Mouse (Mus musculus) forebrain, embryonic 11.5 days (tissue): Measurements from ENCODE around the gene Pttg1. TPM values are rescaled to one million over a fixed set of nuclear protein-coding genes. Genes with fewer than 3 reads are reported as not detected.

Experiments
- ATAC-seq: fragments of 200-750 bp; cut with Nextera tagmentation; replicated peaks from 2 replicates; pipeline ENCODE4 v1.8.0; 2017; ENCODE audit warnings: moderate TSS enrichment; ENCODE audit not compliant: low FRiP score
- DNase-seq: peaks from one replicate; pipeline ENCODE4 v3.0.0-alpha.2; 2017; ENCODE audit warnings: low spot score
- H3K27ac ChIP-seq: fragments of 300-500 bp; sonication (generic); 2 replicates; pipeline ENCODE4 v1.5.1; 2014; ENCODE audit warnings: low read depth, low read length
- H3K27me3 ChIP-seq: fragments of 300-500 bp; sonication (generic); 2 replicates; pipeline ENCODE4 v1.6.1; 2014; ENCODE audit warnings: mild to moderate bottlenecking, low read length, mixed read lengths; ENCODE audit not compliant: control insufficient read depth, insufficient read depth
- H3K36me3 ChIP-seq: fragments of 300-500 bp; sonication (generic); 2 replicates; pipeline ENCODE4 v1.6.1; 2014; ENCODE audit warnings: mild to moderate bottlenecking, low read length, moderate library complexity, mixed read lengths; ENCODE audit not compliant: control insufficient read depth, insufficient read depth
- H3K4me1 ChIP-seq: fragments of 300-500 bp; sonication (generic); replicated peaks from 2 replicates; pipeline ENCODE4 v1.6.1; 2014; ENCODE audit warnings: low read length, mixed read lengths; ENCODE audit not compliant: control insufficient read depth, insufficient read depth
- H3K4me2 ChIP-seq: fragments of 300-500 bp; sonication (generic); 2 replicates; pipeline ENCODE4 v1.6.1; 2014; ENCODE audit warnings: low read depth, mild to moderate bottlenecking, low read length, moderate library complexity, mixed read lengths; ENCODE audit not compliant: severe bottlenecking
- H3K4me3 ChIP-seq: fragments of 300-500 bp; sonication (generic); 2 replicates; pipeline ENCODE4 v1.5.1; 2014; ENCODE audit warnings: low read depth, low read length
- H3K9ac ChIP-seq: fragments of 300-500 bp; sonication (generic); 2 replicates; pipeline ENCODE4 v1.6.1; 2014; ENCODE audit warnings: low read length
- H3K9me3 ChIP-seq: fragments of 300-500 bp; sonication (generic); 2 replicates; pipeline ENCODE4 v1.6.1; 2016; ENCODE audit warnings: low read length, mixed read lengths; ENCODE audit not compliant: control insufficient read depth
- WGBS: fragments of 180-500 bp; shearing (Covaris S2); extraction: QIAGEN DNeasy Blood & Tissue Kit; methylation state at CpG from one replicate; pipeline ENCODE4 v1.1.7; 2014; 5-methylcytosine and 5-hydroxymethylcytosine counted together
- polyA plus RNA-seq: library from polyadenylated mRNA; unstranded; fragments of >200 nt; fragmentation: Nextera tagmentation; extraction: Ambion mirVana; gene quantifications from 2 replicates; pipeline ENCODE4 v1.2.1, GENCODE M21; 2014

Pttg1 gene
- polyA plus RNA-seq, 1 experiment from 2014 or later = 68.2 TPM

GRCm38 (mm10) chr11:43399297-43399696, 26.8 kb downstream of the Pttg1 start:
- Histone ChIP-seq H3K9me3 (no peaks in the 10 kb centered on the region), H3K4me1 (no peaks in the 10 kb centered on the region), H3K36me3 (no peaks in the 10 kb centered on the region), H3K9ac (no peak overlapping the region), H3K27ac (no peak overlapping the region), H3K4me3 (no peak overlapping the region), H3K27me3 (no peaks in the 10 kb centered on the region), H3K4me2 (no peak overlapping the region)
- DNase-seq = no peak
- no peak for ATAC-seq
- WGBS = 48% methylated on average over 4 of the region's 4 CpGs

- H3K27me3 ChIP-seq = no peaks in the 10 kb centered on the region
- no peak for ATAC-seq
- no peak for DNase-seq
- no peak overlapping the region for H3K4me2 ChIP-seq
- no peaks in the 10 kb centered on the region for H3K36me3 ChIP-seq
- 36% methylated on average over 7 of the region's 7 CpGs for WGBS
- no peaks in the 10 kb centered on the region for H3K4me1 ChIP-seq
- no peak overlapping the region for H3K27ac ChIP-seq
- H3K9ac ChIP-seq = no peak overlapping the region
- no peak overlapping the region for H3K4me3 ChIP-seq
- H3K9me3 ChIP-seq = no peaks in the 10 kb centered on the region
These were observed 29.4 kb downstream of the Pttg1 start for GRCm38 (mm10) chr11:43396672-43397071.

- Histone ChIP-seq H3K4me1 (no peaks in the 10 kb centered on the region), H3K4me3 (no peak overlapping the region), H3K9me3 (no peaks in the 10 kb centered on the region), H3K4me2 (no peak overlapping the region), H3K27me3 (no peaks in the 10 kb centered on the region), H3K9ac (no peak overlapping the region), H3K36me3 (no peaks in the 10 kb centered on the region), H3K27ac (no peak overlapping the region)
- ATAC-seq = no peak
- WGBS = 93% methylated on average over 4 of the region's 4 CpGs
- DNase-seq = no peak
These were observed 29.8 kb downstream of the Pttg1 start for GRCm38 (mm10) chr11:43396246-43396645.

GRCm38 (mm10) chr11:43395073-43395948, 30.7 kb downstream of the Pttg1 start:
- 86% methylated on average over 14 of the region's 14 CpGs for WGBS
- Histone ChIP-seq H3K9me3 (no peaks in the 10 kb centered on the region), H3K27ac (no peak overlapping the region), H3K4me2 (no peak overlapping the region), H3K27me3 (no peaks in the 10 kb centered on the region), H3K4me3 (no peak overlapping the region), H3K4me1 (no peaks in the 10 kb centered on the region), H3K36me3 (no peaks in the 10 kb centered on the region), H3K9ac (no peak overlapping the region)
- ATAC-seq (no peak), DNase-seq (no peak)

- DNase-seq (no peak), ATAC-seq (no peak)
- Histone ChIP-seq H3K4me3 (no peak overlapping the region), H3K4me2 (no peak overlapping the region), H3K27me3 (no peaks in the 10 kb centered on the region), H3K9me3 (no peaks in the 10 kb centered on the region), H3K27ac (no peak overlapping the region), H3K4me1 (no peaks in the 10 kb centered on the region), H3K9ac (no peak overlapping the region), H3K36me3 (no peaks in the 10 kb centered on the region)
- WGBS = 93% methylated on average over 4 of the region's 4 CpGs
These were observed 32.7 kb downstream of the Pttg1 start for GRCm38 (mm10) chr11:43393325-43393724.

- no peaks in the 10 kb centered on the region for H3K27me3 ChIP-seq
- H3K4me3 ChIP-seq = no peak overlapping the region
- H3K4me1 ChIP-seq = no peaks in the 10 kb centered on the region
- no peak overlapping the region for H3K9ac ChIP-seq
- H3K27ac ChIP-seq = no peak overlapping the region
- no peaks in the 10 kb centered on the region for H3K9me3 ChIP-seq
- no peaks in the 10 kb centered on the region for H3K36me3 ChIP-seq
- ATAC-seq (no peak), DNase-seq (no peak)
- WGBS = 47% methylated on average over 2 of the region's 2 CpGs
- H3K4me2 ChIP-seq = no peak overlapping the region
These were observed 33.3 kb downstream of the Pttg1 start for GRCm38 (mm10) chr11:43392757-43393156.

GRCm38 (mm10) chr11:43389118-43389517, 36.9 kb downstream of the Pttg1 start:
- no peak for ATAC-seq
- H3K4me3 ChIP-seq = no peak overlapping the region
- WGBS = 90% methylated on average over 7 of the region's 7 CpGs
- no peaks in the 10 kb centered on the region for H3K9me3 ChIP-seq
- no peak for DNase-seq
- no peak overlapping the region for H3K9ac ChIP-seq
- H3K36me3 ChIP-seq = no peaks in the 10 kb centered on the region
- no peaks in the 10 kb centered on the region for H3K27me3 ChIP-seq
- H3K27ac ChIP-seq = no peak overlapping the region
- H3K4me1 ChIP-seq = peaks cover 6% of the 10 kb centered on the region; the same call in 1 of the 2 replicates
- H3K4me2 ChIP-seq = no peak overlapping the region

- DNase-seq (no peak), ATAC-seq (no peak)
- Histone ChIP-seq H3K9me3 (no peaks in the 10 kb centered on the region), H3K9ac (no peak overlapping the region), H3K36me3 (no peaks in the 10 kb centered on the region), H3K27me3 (no peaks in the 10 kb centered on the region), H3K27ac (no peak overlapping the region), H3K4me2 (no peak overlapping the region), H3K4me3 (no peak overlapping the region), H3K4me1 (peaks cover 6% of the 10 kb centered on the region; the same call in 1 of the 2 replicates)
- 85% methylated on average over 21 of the region's 21 CpGs for WGBS
These were observed 37.6 kb downstream of the Pttg1 start for GRCm38 (mm10) chr11:43388122-43389097.
